Mouse (Mus musculus): ENCODE results near the gene Exosc7. TPM values are rescaled to one million over a fixed set of nuclear protein-coding genes. Genes with fewer than 3 reads are reported as not detected.

Exosc7 gene
- total RNA-seq (2021) = 10 to 100 TPM; 29.6 to 39.3 TPM
- 7.5 and 7.6 TPM in 2 replicates for polyA plus RNA-seq (2012; rRNA removed)
- long read RNA-seq, transcript Exosc7-201 (8 exons, 1,053 nt) = major isoform, 36 of 45 reads
- long read RNA-seq, partial matches to known transcripts = 4 of 45 reads
- long read RNA-seq, other reads (novel, unspliced or antisense) = 5 of 45 reads

DNA sequence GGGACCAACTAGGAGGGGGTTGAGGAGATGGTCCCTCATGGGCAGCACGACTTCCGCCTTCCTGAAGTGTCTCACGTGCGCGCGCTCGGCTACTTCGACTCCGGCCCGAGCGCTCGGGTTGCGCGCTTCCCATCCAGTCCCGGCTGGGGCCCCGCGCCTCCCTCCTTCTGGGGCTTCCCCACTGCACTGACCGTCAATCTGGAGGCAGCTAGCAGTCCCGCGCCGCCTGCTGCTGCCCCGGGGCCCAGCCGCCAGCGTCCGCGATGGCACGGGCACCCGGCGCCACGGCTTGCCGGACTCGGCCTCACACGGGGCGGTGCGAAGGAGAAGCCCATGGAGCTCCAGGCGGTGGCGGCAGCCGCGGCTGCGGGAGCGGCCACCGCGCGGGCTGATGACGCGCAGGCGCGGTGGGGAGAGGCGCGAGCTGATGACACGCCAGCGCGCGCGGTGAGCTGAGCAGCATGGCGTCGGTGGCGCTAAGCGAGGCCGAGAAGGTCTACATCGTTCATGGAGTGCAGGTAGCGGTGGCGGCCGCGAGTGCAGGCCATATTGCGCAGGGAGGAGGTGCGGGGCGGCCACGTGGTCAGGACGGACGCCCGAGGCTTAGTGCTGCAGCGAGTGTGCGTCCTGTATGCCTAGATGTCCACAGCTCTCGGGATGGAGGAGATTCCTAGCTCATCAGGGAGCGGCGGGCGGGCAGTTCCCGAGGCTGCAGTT lies at the start of gene Exosc7, which contains the start of gene Zdhhc3:
Gene Exosc7 (plus strand): TSS at position 411 of the 717 bp plus-strand sequence.
Gene Zdhhc3 (minus strand): TSS at position 401 of the 717 bp plus-strand sequence.
- peak; percentile 93 for DNase-seq

DNA sequence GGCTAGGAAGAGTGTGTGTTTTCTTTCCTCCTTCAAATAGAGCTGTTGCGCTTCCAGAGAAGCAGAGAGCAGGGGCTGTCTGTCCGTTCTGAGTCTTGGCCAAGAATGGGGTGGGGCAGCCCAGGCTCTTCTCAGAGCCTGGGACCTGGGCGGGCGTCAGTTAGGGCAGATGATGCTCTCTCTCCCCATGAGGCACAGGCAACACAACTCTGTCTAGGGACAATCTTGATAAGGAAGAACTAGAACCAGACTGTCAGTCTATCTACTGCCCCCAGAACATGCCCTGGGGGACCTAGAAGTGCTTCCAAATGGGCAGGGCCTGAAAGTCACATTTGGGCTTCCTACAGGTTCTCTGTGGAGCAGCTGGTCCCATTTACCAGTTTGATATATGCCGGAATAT lies 33.9 kb upstream of the Exosc7 start:
- DNase-seq = no peak

DNA sequence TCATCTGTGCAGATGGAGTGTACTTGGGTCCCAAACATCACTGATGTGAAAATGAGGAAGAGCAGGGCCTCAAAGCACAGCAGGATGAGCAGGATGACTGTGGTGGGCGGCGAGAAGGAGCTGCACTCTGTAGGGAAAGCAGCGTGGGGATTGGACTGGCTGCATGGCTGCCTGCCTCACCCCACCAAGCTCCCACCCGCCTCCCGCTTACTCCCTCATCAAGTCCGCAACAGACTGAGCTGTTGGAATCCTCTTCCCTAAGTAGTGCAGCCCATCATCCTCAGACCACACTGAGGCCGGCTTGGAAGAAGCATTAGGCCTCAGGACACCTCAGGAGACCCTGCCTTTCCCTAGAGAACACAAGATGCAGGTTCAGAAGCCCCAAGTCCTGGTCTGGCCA lies 32.7 kb upstream of the Exosc7 start:
- no peak for DNase-seq

DNA sequence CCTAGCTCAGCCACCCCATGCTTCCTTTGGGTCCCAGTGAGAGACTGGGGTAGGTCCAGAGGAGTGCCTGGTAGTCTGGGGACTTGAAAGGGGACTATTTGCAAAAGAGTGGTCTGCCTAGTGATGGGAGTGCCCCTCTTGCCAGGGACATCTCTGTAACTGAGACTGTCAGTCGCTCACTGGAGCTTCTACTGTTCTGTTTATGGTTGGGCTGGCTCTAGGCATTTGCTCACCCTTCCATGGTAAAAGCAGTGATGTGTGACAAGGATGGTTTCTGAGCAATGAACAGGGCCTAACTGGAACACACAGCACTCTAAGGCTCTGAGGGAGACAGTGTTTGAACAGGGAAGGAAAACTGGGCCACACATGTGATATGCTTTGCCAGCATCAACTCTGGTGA lies 32.2 kb upstream of the Exosc7 start:
- DNase-seq = no peak

DNA sequence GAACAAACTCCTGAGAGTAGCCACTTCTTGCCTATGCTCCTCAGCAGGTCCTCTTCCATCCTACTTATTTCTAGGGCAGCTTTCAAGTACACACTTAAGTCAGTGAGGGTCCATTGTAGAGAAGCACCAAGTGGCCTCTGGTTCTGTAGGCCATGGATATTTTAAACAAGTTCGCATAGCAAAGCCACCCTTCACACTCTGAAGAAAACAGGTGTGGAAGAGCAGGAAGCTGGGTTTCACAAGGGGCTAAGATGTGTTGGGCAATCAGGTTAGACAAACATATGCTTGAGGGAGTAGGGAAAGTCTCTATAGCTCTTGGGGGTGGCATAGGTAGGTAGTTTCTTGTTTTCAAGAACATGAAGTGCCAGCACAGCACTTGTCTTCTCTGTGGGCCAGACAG lies 27.6 kb upstream of the Exosc7 start:
- DNase-seq = no peak

DNA sequence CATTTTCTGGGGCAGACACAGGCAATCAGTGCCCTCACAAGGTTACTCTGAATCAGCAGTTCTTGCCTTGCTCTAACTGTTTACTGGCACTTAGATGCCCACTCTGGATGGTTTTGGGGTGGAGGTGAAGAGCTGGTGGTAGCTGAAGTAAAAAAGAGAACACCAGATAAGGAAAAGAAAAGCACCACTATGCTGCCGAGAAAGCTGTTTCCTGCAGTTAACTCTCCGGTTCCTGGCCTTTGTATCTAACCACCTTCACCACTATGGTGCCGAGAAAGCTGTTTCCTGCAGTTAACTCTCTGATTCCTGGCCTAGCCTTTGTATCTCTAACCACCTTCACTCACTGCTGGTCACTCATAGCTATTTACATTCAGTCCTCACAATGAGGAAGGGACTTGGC lies 25.5 kb upstream of the Exosc7 start:
- no peak for DNase-seq

DNA sequence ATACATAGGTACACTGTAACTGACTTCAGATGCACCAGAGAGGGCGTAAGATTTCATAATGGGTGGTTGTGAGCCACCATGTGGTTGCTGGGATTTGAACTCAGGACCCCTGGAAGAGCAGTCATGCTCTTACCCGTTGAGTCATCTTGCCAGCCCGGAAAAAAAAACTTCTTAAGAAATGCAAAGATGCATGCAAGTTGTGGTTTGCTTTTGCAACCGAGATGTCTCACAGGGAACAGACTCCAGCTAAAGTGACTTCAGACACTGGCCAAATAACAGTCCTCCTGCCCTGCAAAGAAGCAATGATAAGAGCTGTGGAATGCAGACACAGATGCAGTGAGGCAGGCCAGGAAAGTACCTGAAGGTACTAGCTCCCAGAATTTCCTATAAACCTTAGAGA lies 22.2 kb upstream of the Exosc7 start:
- DNase-seq = no peak

DNA sequence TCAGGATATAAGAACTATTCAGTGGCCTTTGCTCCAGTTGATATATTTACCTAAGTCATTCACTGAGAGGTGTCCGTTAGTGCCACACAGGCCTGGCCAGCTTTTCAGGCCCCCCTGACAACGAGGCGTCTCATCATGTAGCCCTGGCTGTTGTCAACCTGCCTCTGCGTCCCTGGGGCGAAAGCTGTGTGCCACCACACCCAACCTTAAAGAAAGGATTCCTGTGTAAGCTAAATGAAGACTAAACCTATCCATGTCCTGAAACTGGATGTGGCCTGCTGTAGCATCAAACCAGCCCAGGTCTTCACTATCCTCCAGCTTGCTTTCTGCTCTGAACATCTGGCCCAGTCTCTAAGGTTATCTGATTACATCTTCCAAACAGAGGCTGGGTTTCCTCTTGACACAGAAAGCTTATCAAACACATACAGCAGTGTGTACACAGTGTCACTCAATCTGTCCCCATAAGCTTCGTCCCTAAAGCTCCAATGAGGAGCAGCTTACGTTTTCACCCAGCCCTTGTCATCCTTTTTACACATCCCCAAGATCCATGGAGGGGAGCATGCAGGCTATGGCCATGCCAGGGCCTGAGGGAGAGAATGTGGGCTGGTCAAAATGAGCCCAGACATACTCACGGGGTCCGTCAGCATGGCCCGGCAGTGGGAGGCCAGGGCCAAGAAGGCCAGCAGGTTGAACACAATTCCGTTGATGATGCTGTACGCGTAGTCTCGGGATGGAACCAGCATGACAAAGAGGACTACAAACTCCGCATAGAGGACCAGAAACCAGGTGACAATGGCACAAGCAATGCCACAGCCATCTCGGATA lies 13.2 kb upstream of the Exosc7 start:
- no peak for DNase-seq

DNA sequence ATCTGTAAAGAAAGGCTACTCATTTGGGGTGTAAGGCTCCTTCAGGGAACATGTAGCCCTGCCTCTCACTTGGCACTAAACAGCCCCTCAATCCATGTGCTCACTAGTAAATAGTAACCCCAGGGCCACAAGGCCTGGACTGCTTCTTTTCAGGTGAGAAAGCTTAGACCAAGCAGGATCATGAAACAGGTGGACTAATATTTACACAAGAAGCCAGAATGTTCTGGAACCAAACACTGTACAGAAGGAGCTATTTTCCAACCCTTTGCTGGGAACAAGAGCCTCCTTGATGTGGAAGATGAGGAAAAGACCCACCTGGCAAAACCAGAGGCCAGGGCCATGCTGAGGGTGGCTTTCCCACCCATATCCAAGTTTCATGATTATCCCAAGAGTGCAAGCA lies 9.6 kb upstream of the Exosc7 start:
- DNase-seq = no peak

DNA sequence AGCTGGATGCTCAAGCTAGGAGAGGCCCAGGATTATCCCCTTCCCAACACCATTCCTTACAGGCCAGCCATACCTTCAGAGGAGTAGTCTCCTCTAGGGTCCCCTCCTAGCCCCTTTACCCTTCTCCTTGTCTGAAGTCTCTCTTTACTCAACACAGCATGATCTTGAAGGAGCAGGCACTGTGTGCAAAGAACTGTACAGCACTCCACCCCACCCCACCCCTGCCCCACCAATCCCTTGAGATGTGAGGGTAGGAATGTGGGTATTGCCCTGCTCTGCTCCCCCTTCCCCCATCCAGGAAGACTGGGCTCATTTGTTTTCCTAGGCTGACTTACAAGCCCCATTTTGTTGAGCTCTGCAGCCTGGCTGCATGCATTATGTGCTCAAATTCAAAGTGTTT lies 8.7 kb upstream of the Exosc7 start:
- no peak for DNase-seq

DNA sequence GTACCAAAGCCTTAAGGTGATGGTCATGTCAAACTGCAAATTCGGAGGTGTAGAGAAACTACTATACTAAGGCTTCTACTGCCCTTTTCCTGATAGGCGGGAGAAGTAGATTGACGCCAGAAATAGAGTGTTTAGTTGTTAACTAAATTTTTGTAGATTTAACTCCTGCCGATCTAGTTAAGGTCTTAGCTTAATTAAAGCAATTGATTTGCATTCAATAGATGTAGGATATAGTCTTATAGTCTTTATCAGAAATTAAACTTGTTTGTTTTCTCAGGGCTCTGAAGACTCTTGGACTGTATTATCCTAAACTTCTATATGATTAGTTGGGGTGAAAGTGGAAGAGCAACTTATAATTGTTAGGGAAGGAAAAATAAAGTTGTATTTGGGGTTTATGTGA lies 5.8 kb upstream of the Exosc7 start:
- no peak for DNase-seq

DNA sequence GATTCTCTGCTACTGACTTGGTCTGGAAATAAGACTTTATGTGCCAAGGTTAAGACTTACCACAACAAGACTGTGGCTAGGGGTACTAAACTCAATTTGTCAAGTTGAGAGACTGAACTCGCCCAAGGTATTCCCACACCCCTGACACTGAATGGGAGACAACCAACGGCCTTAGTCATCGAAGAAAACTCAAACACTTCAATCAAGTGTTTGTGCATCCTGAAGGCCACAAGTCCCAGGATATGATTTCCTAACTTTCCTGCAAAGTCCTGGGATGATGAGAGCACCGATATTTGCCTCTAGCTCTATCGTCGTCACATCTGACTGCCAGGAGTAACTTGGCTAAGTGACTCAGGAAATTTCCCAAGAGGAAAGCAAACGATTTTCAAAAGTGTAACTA lies 3.8 kb upstream of the Exosc7 start:
- no peak for DNase-seq

DNA sequence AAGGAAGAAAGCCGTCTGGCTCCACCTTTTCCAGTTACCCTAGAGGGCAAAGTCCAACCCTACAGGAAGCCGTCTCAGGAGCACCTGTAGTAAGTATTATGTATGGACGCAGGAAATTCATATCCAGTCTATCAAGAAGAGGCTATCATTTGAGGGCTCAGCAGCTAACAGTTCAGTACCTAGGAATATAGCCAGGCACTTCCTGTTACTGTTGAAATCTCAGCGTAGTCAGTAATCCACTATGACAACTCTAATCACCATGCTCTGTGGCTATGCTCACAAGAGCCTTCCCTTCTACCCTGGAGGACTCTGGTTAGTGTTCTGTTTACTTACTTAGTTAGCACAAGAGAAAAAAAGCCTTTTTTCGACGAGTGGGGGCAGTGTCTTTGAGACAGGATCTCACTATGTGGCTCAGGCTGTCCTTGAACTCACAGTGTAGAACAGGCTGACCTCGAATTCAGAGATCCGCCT lies 1.2 kb upstream of the Exosc7 start:
- DNase-seq = peak; percentile 28

DNA sequence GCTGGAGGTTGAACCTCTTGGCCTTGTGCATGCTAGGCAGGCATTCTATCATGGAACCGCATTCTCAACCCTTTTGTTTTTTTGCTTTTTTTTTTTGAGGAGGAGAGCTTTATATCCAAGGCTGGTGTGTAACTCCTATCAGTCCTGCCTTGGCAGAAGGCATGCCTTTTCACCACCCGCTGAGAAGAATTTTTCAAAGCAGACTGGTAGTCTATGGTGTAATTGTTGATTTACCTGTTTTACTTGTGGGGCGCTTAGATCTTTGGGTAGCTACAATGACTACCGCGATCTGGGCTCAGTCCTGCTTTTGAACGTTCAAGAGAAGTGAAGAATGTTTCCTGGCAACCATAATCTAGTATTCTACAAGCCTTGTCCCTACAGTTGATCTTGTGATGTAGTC lies 916 bp downstream of the Exosc7 start:
- no peak for DNase-seq

DNA sequence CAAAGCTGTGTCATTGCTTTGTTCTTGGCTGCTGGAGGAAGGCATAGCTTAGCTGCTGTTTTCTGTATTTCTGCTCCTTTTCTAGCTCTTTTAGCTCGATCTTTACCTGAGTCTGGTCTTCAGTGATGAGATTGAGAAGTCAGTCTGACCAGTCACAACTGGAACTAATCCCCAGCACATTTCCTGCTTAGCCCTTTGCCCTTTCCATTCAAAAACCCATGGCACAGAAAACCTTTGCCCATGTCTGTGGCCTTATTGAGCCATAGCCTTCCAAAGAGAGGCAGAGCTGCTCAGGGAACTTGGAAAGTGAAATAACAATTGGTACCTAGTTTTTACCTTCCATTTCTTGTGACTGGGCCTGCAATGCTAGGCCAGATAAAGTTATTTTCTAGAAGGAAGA lies 2.6 kb downstream of the Exosc7 start:
- DNase-seq = no peak

DNA sequence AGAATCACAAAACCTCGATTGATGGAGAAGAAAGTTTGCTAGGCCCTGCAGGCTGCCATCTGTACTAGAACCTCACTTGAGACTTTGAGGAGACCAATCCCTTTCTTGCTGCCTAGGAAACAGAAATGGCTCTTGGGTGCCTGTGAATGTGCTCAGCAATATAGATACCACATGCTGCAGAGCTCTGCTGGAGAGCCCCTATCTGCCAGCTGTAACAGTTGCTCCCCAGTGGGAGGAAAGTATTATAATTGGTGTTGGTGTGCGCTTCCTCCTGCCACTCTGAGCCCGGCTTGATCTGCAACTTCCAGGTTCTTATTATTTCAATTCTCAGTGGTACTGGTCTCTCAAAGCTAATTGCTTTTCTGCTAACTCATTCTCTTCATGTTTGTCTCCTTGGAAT lies 10.0 kb downstream of the Exosc7 start:
- DNase-seq = no peak

DNA sequence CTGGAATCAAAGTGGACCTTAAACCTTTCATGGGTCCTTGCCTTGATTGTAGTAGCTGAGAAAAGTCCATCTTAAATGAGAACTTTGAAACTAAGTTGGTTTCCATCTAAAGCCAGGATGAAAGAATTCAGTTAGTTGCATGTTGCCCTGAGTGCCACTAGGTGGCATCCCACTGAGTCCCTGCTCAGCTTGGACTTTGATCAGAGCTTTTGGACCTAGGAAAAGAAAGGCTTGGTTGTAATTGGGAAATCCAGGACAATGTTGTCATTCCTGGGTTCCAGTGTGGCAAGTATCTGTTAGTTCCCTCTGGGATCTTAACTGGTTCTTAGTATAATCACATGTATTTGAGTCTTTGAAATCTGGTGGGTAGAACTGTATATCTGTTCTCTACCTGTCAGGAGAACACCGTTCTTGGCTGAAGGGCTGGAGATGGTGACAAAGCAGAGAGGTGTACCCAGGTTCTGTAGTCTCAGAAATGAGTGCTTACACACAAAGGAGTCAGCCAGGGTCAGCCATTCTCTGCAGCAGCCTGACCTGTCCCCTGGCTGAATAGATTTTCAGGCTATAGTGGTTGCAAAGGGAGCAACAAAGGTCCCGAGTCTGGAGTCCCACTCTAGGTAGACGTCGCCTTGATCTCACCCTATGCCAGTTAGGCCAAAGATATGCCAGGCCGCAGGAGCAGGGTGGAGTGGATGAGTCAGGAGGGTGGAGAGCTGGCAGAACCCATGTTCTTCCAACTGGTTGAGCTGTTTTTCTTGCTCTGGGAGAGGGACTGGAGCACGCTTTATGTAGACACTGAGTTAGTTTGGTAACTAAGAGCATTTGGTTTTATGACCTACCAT lies 10.8 kb downstream of the Exosc7 start:
- peak; percentile 54 for DNase-seq

DNA sequence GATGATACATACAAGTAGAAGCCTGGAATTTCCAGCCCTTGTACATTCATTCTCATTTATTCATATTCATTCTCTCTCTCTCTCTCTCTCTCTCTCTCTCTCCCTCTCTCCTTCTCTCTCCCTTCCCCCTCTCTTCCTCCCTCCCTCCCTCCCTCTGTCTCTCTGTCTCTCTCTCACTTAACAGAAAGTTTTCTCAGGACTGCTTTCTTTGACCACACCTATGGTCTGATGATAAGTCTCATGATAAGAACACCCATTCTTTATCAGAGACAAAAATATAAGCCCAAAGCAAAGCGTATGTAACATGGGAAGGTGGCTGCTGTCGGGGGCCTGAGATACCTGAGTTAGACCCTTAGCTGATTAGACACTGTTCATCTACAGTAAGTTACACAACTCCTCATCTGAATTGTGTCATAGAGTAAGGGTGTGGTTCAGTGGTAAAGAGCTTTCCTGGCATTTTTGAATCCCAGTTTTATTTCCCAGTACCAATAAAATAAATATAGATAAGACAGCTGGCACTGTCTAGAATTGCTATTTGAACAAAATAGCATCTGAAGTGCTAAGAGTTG lies 11.5 kb downstream of the Exosc7 start:
- no peak for DNase-seq

DNA sequence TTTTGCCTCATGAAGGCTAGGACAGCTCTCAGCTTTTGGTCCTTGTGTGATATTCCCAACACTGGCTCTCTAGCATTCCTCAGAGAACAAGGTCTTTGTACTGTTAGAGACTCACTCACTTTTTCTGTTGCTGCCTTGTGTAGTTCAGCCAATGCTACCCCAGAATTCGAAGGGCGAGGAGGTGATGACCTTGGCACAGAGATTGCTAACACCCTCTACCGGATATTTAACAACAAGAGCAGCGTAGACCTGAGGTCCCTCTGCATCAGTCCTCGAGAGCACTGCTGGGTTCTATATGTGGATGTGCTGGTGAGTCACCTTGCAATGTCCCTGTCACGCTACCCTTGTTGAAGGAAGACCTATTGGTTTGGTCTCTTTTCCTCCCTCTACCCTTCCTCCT lies 14.6 kb downstream of the Exosc7 start:
- no peak for DNase-seq

DNA sequence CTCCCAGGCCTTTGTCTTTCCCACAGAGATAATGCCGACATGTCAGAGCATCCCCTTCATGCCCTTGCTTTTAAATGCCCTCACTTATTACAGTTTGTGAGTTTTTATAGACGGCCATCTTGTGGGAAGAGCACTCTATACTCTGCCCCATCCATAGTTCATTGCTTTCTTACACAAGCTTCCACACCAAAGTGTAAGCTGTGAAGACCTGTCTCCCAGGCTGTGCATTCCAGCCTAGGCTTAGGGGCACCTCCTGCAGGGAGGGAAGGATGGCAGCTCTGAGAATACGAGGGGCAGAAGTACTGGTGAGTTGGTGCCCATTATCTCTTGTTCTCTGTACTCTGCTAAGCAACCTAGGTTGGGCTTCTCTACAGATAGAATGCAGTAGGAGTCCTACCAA lies 20.0 kb downstream of the Exosc7 start:
- no peak for DNase-seq

DNA sequence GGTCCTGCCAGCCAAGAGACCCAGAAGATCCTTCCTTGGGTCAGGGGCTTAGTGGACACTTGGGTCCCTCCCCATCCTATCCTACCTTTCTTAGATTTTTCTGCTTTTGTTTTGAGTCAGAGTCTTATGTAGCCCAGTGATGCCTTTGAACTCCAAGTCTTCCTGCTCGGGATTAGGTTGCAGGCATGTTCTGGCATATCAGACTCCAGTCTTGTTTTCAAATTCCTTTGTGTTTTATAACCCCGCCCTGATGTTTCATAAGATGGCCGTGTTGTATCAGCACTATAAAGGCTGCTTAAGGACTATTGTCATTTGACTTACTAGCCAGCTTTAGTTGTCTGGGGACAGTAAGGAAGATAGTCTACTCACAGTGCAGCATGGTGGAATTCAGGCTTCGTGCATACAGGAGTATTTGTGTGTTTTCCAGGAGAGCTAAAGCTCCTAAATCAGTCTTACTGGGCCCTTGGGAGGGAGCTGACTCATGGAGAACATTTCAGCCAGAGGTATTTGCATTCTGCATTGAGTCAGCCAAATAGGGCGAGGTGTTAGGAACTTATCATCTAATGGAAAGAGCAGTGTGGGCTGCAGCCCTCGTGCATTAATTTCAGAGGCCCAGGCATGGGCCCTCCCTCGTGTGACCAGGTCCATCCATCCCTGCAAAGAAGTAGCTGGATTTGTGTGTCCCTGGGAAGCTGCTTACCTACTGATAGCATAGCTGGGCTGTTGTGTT lies 24.1 kb downstream of the Exosc7 start:
- peak; percentile 53 for DNase-seq

All from adrenal gland, adult 2 months (tissue).